Mouse (Mus musculus) small intestine, adult 2 months (tissue): ENCODE data around the gene Sdc4.

Experiments used
- CTCF ChIP-seq: fragments of 200-500 bp; IDR thresholded peaks from 2 replicates; pipeline ENCODE4 v1.5.1; 2012; ENCODE audit warnings: low read depth, mild to moderate bottlenecking, control low read depth, inconsistent platforms, low read length, moderate library complexity, mixed read lengths; ENCODE audit not compliant: insufficient replicate concordance, insufficient read length; ENCODE audit errors: extremely low read depth
- POLR2A ChIP-seq: fragments of 200-500 bp; IDR thresholded peaks from 2 replicates; pipeline ENCODE4 v1.6.1; 2012; ENCODE audit warnings: low read depth, mild to moderate bottlenecking, control low read depth, inconsistent platforms, low read length, moderate library complexity

GRCm38 (mm10) chr2:164441155-164441554 is 2.5 kb downstream of the Sdc4 start:
- TF ChIP-seq CTCF: no peak
- no peak for TF ChIP-seq POLR2A
